Mouse (Mus musculus): ENCODE measurements at regions not wholly inside any gene's neighbourhood (a gene's known extent, or its start where the extent isn't known, plus 50 kb on each side); places are given as distances from the start of the nearest gene placed in this dataset.

DNA sequence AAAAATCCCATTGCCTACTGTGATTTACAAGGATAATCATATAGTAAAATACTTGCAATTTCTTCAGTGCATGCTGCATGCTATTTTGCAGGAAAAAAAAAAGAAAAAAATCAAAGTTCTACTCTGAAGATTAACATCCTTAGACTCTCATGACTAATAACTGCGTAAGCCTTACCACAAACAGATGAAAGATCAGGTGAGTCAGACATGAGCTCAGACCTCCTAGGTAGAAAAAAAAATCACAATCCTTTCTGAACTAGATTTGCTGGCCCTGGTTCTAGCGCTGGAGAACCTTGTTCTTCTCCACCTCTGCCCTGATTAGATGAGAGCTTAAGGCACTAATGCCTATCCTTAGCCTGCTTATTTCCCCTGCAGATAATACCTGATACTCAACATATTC, 96.1 kb upstream of the Snap25 start:
- no peak overlapping the region for H3K4me3 ChIP-seq (ENCODE audit: low read depth, low read length)
- H3K36me3 ChIP-seq (ENCODE audit: control insufficient read depth, insufficient read depth, low read length) = no peaks in the 10 kb centered on the region
- WGBS = 82% methylated on average over 2 of the region's 2 CpGs
- no peaks in the 10 kb centered on the region for H3K9me3 ChIP-seq (ENCODE audit: control insufficient read depth, low read length)
- no peak for ATAC-seq (replicated peaks; ENCODE audit: low FRiP score, low TSS enrichment, low read depth)
- H3K27me3 ChIP-seq (replicated peaks; ENCODE audit: control insufficient read depth, insufficient read depth, low read length) = no peaks in the 10 kb centered on the region
- H3K4me1 ChIP-seq (replicated peaks; ENCODE audit: control insufficient read depth, insufficient read depth, low read length) = no peaks in the 10 kb centered on the region
- no peak for DNase-seq (ENCODE audit: low spot score)
- H3K4me2 ChIP-seq (ENCODE audit: low read length) = no peak overlapping the region
- H3K27ac ChIP-seq (ENCODE audit: low read depth) = no peak overlapping the region
- no peak overlapping the region for H3K9ac ChIP-seq (ENCODE audit: low read length)

DNA sequence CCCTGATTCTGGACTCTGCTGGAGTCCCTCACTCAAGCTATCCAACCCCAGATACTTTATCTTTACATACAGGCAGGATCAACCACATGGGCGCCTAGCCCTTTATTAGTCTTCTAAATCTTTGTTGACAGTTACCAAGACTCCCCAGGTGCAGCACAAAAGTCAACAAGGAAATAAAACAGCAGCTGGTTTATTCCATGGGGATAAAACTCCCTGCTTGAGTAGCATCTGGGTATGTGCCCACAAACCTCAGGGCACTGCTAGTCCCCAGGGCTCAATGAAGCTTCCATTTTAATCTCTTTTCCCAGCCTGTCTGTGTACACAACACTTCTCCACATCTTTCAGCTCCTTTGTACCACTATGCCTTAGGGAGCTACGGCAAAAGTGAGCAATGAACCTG, 95.1 kb upstream of the Snap25 start:
- H3K27me3 ChIP-seq (replicated peaks; ENCODE audit: control insufficient read depth, insufficient read depth, low read length) = no peaks in the 10 kb centered on the region
- no peak for DNase-seq (ENCODE audit: low spot score)
- no peaks in the 10 kb centered on the region for H3K9me3 ChIP-seq (ENCODE audit: control insufficient read depth, low read length)
- H3K27ac ChIP-seq (ENCODE audit: low read depth) = no peak overlapping the region
- WGBS = 51% methylated on average over 2 of the region's 2 CpGs
- H3K4me2 ChIP-seq (ENCODE audit: low read length) = no peak overlapping the region
- no peak overlapping the region for H3K9ac ChIP-seq (ENCODE audit: low read length)
- no peak overlapping the region for H3K4me3 ChIP-seq (ENCODE audit: low read depth, low read length)
- no peaks in the 10 kb centered on the region for H3K4me1 ChIP-seq (replicated peaks; ENCODE audit: control insufficient read depth, insufficient read depth, low read length)
- 0 out of 2 replicates have a peak, but pooled peaks have one; percentile 58 for ATAC-seq (replicated peaks; ENCODE audit: low FRiP score, low TSS enrichment, low read depth)
- no peaks in the 10 kb centered on the region for H3K36me3 ChIP-seq (ENCODE audit: control insufficient read depth, insufficient read depth, low read length)

GRCm38 (mm10) chr2:136620309-136620708, 92.9 kb upstream of the Snap25 start:
- 66% methylated on average over 4 of the region's 4 CpGs for WGBS
- Histone ChIP-seq H3K4me1 (replicated peaks; ENCODE audit: control insufficient read depth, insufficient read depth, low read length) (no peaks in the 10 kb centered on the region), H3K9me3 (ENCODE audit: control insufficient read depth, low read length) (no peaks in the 10 kb centered on the region), H3K27ac (ENCODE audit: low read depth) (no peak overlapping the region), H3K36me3 (ENCODE audit: control insufficient read depth, insufficient read depth, low read length) (no peaks in the 10 kb centered on the region), H3K27me3 (replicated peaks; ENCODE audit: control insufficient read depth, insufficient read depth, low read length) (no peaks in the 10 kb centered on the region), H3K9ac (ENCODE audit: low read length) (no peak overlapping the region), H3K4me3 (ENCODE audit: low read depth, low read length) (no peak overlapping the region), H3K4me2 (ENCODE audit: low read length) (no peak overlapping the region)
- DNase-seq (ENCODE audit: low spot score) (no peak), ATAC-seq (replicated peaks; ENCODE audit: low FRiP score, low TSS enrichment, low read depth) (0 out of 2 replicates have a peak, but pooled peaks have one; percentile 19)

GRCm38 (mm10) chr2:136620969-136621368, 92.3 kb upstream of the Snap25 start:
- Histone ChIP-seq H3K9me3 (ENCODE audit: control insufficient read depth, low read length) (no peaks in the 10 kb centered on the region), H3K4me1 (replicated peaks; ENCODE audit: control insufficient read depth, insufficient read depth, low read length) (no peaks in the 10 kb centered on the region), H3K27ac (ENCODE audit: low read depth) (no peak overlapping the region), H3K9ac (ENCODE audit: low read length) (no peak overlapping the region), H3K4me3 (ENCODE audit: low read depth, low read length) (no peak overlapping the region), H3K27me3 (replicated peaks; ENCODE audit: control insufficient read depth, insufficient read depth, low read length) (no peaks in the 10 kb centered on the region), H3K4me2 (ENCODE audit: low read length) (no peak overlapping the region), H3K36me3 (ENCODE audit: control insufficient read depth, insufficient read depth, low read length) (no peaks in the 10 kb centered on the region)
- ATAC-seq (replicated peaks; ENCODE audit: low FRiP score, low TSS enrichment, low read depth) (no peak), DNase-seq (ENCODE audit: low spot score) (no peak)
- WGBS = 91% methylated on average over 4 of the region's 4 CpGs

- Histone ChIP-seq H3K27me3 (replicated peaks; ENCODE audit: control insufficient read depth, insufficient read depth, low read length) (no peaks in the 10 kb centered on the region), H3K36me3 (ENCODE audit: control insufficient read depth, insufficient read depth, low read length) (no peaks in the 10 kb centered on the region), H3K9ac (ENCODE audit: low read length) (no peak overlapping the region), H3K9me3 (ENCODE audit: control insufficient read depth, low read length) (no peaks in the 10 kb centered on the region), H3K4me1 (replicated peaks; ENCODE audit: control insufficient read depth, insufficient read depth, low read length) (no peaks in the 10 kb centered on the region), H3K4me2 (ENCODE audit: low read length) (no peak overlapping the region), H3K27ac (ENCODE audit: low read depth) (no peak overlapping the region), H3K4me3 (ENCODE audit: low read depth, low read length) (no peak overlapping the region)
- 55% methylated on average over 5 of the region's 5 CpGs for WGBS
- ATAC-seq (replicated peaks; ENCODE audit: low FRiP score, low TSS enrichment, low read depth) (no peak), DNase-seq (ENCODE audit: low spot score) (no peak)
Measured at GRCm38 (mm10) chr2:136623808-136624489, 89.3 kb upstream of the Snap25 start.

DNA sequence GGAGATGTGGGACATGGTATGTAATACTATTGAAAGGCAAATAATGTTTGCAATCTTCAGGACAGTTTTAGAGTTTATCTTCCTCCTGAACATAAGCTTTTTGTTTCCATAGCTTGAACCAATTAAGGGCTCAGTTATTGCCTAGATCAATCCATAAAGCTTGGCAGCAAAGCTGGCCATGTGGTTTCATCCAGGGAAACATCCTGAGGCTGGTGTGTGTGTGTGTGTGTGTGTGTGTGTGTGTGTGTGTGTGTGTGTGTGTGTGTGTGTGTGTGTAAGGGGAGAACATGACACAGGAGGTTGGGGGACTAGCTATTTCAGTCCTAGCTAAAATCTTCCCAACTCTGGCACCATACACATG, 88.8 kb upstream of the Snap25 start:
- Histone ChIP-seq H3K9ac (ENCODE audit: low read length) (no peak overlapping the region), H3K4me3 (ENCODE audit: low read depth, low read length) (no peak overlapping the region), H3K9me3 (ENCODE audit: control insufficient read depth, low read length) (no peaks in the 10 kb centered on the region), H3K27me3 (replicated peaks; ENCODE audit: control insufficient read depth, insufficient read depth, low read length) (no peaks in the 10 kb centered on the region), H3K4me1 (replicated peaks; ENCODE audit: control insufficient read depth, insufficient read depth, low read length) (no peaks in the 10 kb centered on the region), H3K4me2 (ENCODE audit: low read length) (no peak overlapping the region), H3K27ac (ENCODE audit: low read depth) (no peak overlapping the region), H3K36me3 (ENCODE audit: control insufficient read depth, insufficient read depth, low read length) (no peaks in the 10 kb centered on the region)
- ATAC-seq (replicated peaks; ENCODE audit: low FRiP score, low TSS enrichment, low read depth) (no peak), DNase-seq (ENCODE audit: low spot score) (no peak)

DNA sequence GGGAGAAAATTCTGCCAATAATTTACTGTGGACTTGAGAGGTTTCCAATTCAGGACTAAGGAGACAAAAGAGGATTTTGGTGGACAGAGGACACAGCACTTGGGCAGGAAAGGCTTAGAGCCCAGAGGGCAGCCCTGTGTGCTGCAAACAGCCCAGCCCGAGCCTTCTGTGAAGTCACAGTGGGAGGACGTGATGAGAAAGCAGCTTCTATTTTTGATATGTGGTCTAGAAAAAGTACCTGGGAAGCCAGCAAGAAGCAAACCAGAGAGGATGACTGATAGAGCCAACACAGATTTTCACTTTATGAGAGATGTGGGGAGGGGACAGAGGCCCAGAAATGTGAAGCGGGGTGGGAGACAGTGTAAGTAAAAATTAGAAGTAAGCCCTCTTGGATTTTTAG, 66.3 kb upstream of the Snap25 start:
- Histone ChIP-seq H3K4me1 (replicated peaks; ENCODE audit: control insufficient read depth, insufficient read depth, low read length) (no peaks in the 10 kb centered on the region), H3K9ac (ENCODE audit: low read length) (no peak overlapping the region), H3K4me3 (ENCODE audit: low read depth, low read length) (no peak overlapping the region), H3K27me3 (replicated peaks; ENCODE audit: control insufficient read depth, insufficient read depth, low read length) (no peaks in the 10 kb centered on the region), H3K9me3 (ENCODE audit: control insufficient read depth, low read length) (no peaks in the 10 kb centered on the region), H3K4me2 (ENCODE audit: low read length) (no peak overlapping the region), H3K36me3 (ENCODE audit: control insufficient read depth, insufficient read depth, low read length) (no peaks in the 10 kb centered on the region), H3K27ac (ENCODE audit: low read depth) (no peak overlapping the region)
- WGBS = 81% methylated on average over 3 of the region's 3 CpGs
- ATAC-seq (replicated peaks; ENCODE audit: low FRiP score, low TSS enrichment, low read depth) (no peak), DNase-seq (ENCODE audit: low spot score) (no peak)

- no peaks in the 10 kb centered on the region for H3K4me1 ChIP-seq (replicated peaks; ENCODE audit: control insufficient read depth, insufficient read depth, low read length)
- ATAC-seq (replicated peaks; ENCODE audit: low FRiP score, low TSS enrichment, low read depth) = no peak
Measured at GRCm38 (mm10) chr2:136648606-136649005, 64.6 kb upstream of the Snap25 start.

DNA sequence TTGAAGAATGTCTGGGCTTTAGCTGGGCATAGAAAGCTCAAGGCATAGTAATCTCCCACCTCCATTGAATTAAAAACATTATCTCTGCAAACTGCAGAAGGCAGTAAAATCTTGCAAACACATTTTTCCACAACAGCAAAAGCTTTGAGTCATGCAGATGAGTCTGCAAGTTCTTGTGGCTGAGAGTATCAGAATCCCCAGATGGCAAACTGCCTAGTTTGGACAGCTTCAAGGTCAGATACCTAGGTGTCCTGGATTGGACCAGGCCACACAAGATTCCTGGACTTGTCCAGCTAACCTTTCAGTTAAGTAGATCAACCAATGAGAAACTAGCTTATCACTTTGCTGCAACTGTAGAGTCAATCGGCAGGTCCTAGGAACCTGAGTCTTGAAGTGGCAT, 62.5 kb upstream of the Snap25 start:
- no peak for DNase-seq (ENCODE audit: low spot score)

More at GRCm38 (mm10) chr2:136648606-136649005, 64.6 kb upstream of the Snap25 start:
- Histone ChIP-seq H3K4me2 (ENCODE audit: low read length) (no peak overlapping the region), H3K9me3 (ENCODE audit: control insufficient read depth, low read length) (no peaks in the 10 kb centered on the region), H3K36me3 (ENCODE audit: control insufficient read depth, insufficient read depth, low read length) (no peaks in the 10 kb centered on the region), H3K27me3 (replicated peaks; ENCODE audit: control insufficient read depth, insufficient read depth, low read length) (no peaks in the 10 kb centered on the region), H3K27ac (ENCODE audit: low read depth) (no peak overlapping the region), H3K9ac (ENCODE audit: low read length) (no peak overlapping the region), H3K4me3 (ENCODE audit: low read depth, low read length) (no peak overlapping the region)
- 69% methylated on average over 5 of the region's 5 CpGs for WGBS
- no peak for DNase-seq (ENCODE audit: low spot score)

More for the DNA sequence above, 62.5 kb upstream of the Snap25 start:
- no peaks in the 10 kb centered on the region for H3K4me1 ChIP-seq (replicated peaks; ENCODE audit: control insufficient read depth, insufficient read depth, low read length)
- H3K9ac ChIP-seq (ENCODE audit: low read length) = no peak overlapping the region
- no peak overlapping the region for H3K4me2 ChIP-seq (ENCODE audit: low read length)
- no peaks in the 10 kb centered on the region for H3K36me3 ChIP-seq (ENCODE audit: control insufficient read depth, insufficient read depth, low read length)
- ATAC-seq (replicated peaks; ENCODE audit: low FRiP score, low TSS enrichment, low read depth) = no peak
- no peak overlapping the region for H3K27ac ChIP-seq (ENCODE audit: low read depth)
- no peak overlapping the region for H3K4me3 ChIP-seq (ENCODE audit: low read depth, low read length)
- H3K27me3 ChIP-seq (replicated peaks; ENCODE audit: control insufficient read depth, insufficient read depth, low read length) = no peaks in the 10 kb centered on the region
- no peaks in the 10 kb centered on the region for H3K9me3 ChIP-seq (ENCODE audit: control insufficient read depth, low read length)
- WGBS = 86% methylated on average over 1 of the region's 1 CpGs

All from intestine, embryonic 14.5 days (tissue).